Mouse (Mus musculus): ENCODE data around the gene Nek2. TPM values are rescaled to one million over a fixed set of nuclear protein-coding genes. Genes with fewer than 3 reads are reported as not detected.

The Nek2 gene
- total RNA-seq, 2 experiments from 2014 or later, result 6.3 to 42.1 TPM

Other genes with a start within 250 kb of the Nek2 start
- 90.6 and 123 TPM in 2 replicates for gene Dtl, start 245.9 kb upstream of the Nek2 start, total RNA-seq (2014; fragmentation: Nextera tagmentation)
- gene Dtl, start 245.9 kb upstream of the Nek2 start, total RNA-seq (2017), result 76.1 and 84.1 TPM in 2 replicates
- gene Ints7, start 245.8 kb upstream of the Nek2 start, total RNA-seq (2014; fragmentation: Nextera tagmentation), result 64.6 and 78.4 TPM in 2 replicates
- 55.9 and 62.3 TPM in 2 replicates for gene Ints7, start 245.8 kb upstream of the Nek2 start, total RNA-seq (2017)
- gene Lpgat1, start 103.6 kb upstream of the Nek2 start, total RNA-seq (2014; fragmentation: Nextera tagmentation), result 32.2 and 34.6 TPM in 2 replicates
- gene Lpgat1, start 103.6 kb upstream of the Nek2 start, total RNA-seq (2017), result 31.7 and 36.3 TPM in 2 replicates
- gene Slc30a1, start 85.3 kb downstream of the Nek2 start, total RNA-seq (2014; fragmentation: Nextera tagmentation), result 4.5 and 4.6 TPM in 2 replicates
- gene Slc30a1, start 85.3 kb downstream of the Nek2 start, total RNA-seq (2017), result 4.7 and 8.7 TPM in 2 replicates
- not detected in 2 replicates for gene Rd3, start 155.9 kb downstream of the Nek2 start, total RNA-seq (2014; fragmentation: Nextera tagmentation)
- not detected in 2 replicates for gene Rd3, start 155.9 kb downstream of the Nek2 start, total RNA-seq (2017)

All from granulocyte monocyte progenitor cell, adult 5-6 weeks (primary cell).